Mouse (Mus musculus): ENCODE results near the gene Brox.
"Not testable (repeated sequence)": the region's sequence is repeated elsewhere in the genome, so short reads cannot be mapped to it uniquely, and the experiment has no call there.

Gene Brox

DNA sequence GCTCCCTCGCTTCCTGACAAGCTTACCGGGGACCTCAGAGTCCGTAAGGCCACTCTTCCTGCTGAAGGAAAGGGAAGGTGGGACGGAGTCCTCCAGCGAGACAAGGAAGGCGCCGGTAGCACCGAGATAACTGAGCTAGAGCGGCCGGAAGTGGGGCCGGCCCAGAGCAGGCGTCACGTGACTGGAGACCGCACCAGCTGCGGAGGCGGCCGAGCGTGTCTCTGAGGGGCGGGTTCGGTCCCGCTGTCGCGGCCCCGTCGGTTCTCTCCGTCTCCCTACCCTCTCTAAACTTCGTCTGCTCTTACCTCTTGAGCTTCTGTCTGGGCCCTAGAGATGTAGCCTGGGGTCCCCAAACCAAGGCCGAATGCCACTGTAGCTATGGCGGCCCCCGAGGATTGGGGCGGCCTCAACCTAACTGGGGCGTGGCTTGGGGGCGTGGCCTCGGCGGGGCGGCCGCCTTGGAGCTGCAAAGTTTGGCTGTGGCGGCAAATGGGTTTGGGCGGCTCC, at the start of gene Brox:
TSS of gene Brox (minus strand) at position 393 of the 507 bp plus-strand sequence.
- peak; percentile 69 for DNase-seq (ENCODE audit: low spot score)

DNA sequence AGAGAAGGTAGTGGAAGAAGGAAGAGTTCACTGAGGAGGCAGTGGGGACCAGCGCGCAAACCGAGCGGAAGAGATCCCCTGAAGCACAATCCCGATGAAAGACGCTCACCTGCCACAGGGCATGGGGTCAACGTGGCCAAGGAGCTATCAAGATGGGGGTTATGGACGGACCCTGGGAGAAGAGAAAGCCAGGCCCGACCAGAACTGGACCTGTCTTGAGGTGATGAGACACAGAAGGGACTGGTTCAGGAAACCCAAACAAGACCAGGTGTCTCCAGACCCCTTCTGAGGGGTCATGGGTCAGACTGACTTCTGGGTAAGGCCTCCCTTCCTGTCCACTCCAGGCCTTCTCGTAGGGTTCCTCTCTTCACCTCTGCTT, 48.7 kb upstream of the Brox start:
- no peak for DNase-seq (ENCODE audit: low spot score)

DNA sequence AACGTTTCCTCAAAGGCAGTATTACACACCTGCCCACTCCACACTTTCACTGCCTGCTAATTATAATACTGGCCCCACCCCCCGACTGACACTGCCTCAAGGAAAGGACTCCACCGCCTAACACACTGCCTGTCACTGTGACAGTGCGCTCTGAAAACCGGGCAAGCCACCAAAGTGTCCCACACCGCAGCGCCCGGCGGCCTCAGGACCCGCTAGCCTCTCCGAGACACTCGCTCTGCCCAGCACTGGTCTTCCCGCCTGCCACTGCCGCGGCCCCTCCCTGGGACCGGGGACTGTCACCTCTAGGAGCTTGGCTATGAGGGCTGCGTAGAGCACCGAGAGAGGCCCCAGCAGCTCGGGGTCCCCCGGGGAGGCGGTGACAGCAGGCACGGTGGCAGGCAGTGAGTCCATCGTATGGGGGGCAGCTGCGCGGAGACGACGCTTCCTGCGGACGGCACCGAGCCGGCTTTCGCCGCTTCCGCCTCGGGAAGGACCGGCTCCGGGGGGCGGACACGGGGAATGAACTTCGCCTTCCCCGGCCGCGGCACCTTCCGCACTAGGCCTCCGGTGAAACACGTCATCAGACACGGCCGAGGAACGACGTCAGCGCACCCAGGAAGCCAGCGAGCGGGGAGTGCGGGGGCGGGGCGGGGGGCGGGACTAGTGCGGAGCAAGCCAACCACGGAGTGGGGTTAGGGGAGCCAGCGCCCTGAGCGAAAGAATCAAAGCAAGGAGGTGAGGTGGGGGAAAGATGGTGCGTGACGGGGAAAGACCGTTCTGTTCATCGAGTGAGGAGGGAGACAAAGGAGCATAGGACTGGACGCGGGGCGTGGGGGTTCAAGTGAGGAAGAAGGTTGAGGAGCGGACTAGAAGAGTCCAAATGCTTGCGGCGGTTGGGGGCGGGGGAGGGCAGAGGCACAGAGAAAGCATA, 48.1 kb upstream of the Brox start:
- DNase-seq (ENCODE audit: low spot score) = peak; percentile 55

DNA sequence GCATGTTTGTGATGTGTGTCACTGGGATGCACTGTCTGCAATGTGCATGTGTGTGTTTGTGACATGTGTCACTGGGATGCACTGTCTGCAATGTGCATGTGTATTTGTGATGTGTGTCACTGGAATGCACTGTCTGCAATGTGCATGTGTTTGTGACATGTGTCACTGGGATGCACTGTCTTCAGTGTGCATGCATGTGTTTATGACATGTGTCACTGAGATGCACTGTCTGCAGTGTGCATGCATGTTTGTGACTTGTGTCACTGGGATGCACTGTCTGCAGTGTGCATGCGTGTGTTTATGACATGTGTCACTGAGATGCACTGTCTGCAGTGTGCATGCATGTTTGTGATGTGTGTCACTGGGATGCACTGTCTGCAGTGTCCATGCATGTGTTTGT, 45.8 kb upstream of the Brox start:
- DNase-seq (ENCODE audit: low spot score) = not testable (repeated sequence)

DNA sequence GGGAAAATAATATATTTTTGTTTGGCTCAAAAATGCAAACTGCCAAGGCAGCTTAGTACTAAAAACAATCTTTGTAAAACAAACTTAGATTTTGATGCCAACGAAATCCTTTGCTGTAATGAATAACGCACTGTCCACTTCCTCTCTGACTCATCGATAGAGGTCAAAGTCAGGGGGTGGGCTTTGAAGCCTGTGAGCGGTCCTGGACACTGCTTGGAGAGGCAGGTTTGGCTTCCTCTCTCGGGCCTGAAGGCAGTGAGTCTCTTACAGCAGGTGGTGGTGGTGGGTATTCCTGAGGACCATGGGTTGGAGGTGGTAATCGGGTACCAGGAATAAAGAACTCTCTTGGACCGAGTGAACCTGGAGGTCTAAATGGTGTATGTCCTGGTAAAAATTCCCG, 30.1 kb upstream of the Brox start:
- DNase-seq (ENCODE audit: low spot score) = no peak

DNA sequence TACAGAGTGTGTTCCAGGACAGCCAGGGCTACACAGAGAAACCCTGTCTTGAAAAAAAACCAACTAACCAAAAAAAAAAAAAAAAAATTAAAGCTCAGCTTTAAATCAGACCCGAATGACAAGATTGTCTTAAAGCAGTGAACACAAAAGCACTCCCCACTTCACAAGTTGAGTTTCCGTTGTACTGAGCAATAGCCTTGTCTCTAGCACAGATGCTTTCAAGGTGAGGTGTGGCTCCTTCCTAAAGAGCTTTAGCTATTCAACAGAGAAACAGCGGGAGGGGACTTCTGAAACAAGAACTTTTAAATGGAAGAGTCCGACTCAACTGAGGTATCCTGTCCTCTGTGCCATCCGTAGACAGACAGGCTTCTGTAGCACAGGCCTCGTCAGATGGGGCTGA, 27.4 kb upstream of the Brox start:
- no peak for DNase-seq (ENCODE audit: low spot score)

DNA sequence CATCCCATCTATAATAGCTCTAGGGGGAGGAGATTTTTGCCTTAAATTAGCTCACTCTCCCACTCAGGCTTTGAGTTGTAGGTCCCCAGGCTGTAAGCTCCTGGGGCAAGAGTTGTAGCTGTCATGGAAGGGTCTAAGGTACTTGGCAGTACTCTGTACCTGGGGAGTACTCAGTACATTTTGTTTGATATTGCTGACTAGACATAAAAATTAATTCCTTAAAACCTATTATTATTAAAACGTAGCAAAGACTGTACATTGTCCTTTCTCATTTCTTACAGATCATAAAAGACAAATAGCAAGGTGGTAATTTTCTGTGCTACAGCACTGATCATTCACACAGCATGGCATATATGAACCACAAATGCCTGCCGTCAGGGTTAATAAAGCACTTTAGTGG, 26.9 kb upstream of the Brox start:
- no peak for DNase-seq (ENCODE audit: low spot score)

DNA sequence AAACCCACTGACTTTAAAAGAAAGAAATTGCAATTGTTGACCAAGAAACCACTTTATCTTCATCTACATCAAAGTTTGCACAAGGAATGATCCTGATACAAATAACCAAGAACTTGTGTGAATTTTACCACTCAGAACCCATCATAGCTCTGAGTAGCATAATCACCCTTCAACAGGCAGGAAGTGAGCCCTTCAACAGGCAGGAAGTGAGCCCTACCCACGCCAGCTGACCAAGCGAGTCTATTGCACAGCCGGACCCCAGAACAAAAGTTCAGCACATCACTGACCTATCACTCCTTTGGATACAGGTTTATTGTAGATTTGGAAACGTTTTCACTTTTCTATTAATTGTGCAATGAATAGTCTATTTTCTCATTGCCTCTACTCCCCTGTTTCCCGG, 25.4 kb upstream of the Brox start:
- not testable (repeated sequence) for DNase-seq (ENCODE audit: low spot score)

DNA sequence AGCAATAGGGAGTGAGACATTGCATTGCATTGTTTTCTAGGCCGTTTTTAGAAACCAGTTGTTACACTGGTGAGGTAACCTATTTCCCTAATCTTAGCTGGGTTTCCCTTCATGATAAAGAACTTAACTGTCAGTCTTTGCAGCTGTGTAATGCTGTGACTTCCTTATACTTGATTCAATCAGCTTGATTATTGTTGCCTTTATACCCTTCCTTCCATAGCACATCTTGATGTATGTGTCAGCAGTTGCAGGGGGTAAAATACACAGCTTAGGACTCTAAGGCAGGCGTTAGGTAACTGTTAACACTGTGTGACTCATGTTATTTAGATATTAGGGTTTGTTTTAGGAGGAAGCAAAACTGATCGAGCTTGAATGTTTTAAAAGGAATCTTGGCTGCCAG, 23.6 kb upstream of the Brox start:
- DNase-seq (ENCODE audit: low spot score) = no peak

DNA sequence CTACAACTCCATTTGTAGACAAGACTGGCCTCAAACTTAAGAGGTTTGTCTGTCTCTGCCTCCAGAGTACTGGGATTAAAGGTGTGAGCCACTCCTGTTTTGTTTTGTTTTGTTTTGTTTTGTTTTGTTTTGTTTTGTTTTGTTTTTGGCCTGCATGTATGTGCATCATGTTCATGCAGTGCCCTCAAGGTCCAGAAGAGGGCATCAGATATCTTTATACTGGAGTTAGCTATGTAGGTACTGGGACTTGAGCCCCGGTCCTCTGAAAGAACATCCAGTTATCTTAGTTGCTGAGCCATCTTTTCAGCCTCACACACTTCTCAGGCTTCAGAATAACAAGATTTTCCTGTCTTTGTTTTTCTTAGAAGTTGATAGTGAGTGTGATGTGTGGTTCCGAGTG, 18.7 kb upstream of the Brox start:
- DNase-seq (ENCODE audit: low spot score) = no peak

DNA sequence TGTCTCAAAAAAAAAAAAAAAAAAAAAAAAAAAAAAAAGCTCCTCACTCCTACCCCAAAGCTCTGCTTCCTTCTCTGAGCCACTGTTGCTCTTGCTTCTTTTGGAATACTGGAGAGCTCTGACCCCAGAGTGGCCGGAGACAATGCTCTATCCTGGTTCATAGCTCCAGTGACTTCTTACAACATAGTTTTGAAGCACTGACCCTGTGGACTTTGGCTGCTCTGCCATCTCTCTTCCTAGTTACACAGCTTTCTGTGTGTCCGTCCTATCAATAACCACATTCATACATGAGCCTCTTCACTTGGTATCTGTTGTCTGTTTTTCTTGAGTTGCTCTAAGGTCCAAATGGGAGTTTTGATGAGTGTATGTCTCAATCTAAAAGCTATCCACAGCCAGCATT, 15.0 kb upstream of the Brox start:
- DNase-seq (ENCODE audit: low spot score) = no peak

DNA sequence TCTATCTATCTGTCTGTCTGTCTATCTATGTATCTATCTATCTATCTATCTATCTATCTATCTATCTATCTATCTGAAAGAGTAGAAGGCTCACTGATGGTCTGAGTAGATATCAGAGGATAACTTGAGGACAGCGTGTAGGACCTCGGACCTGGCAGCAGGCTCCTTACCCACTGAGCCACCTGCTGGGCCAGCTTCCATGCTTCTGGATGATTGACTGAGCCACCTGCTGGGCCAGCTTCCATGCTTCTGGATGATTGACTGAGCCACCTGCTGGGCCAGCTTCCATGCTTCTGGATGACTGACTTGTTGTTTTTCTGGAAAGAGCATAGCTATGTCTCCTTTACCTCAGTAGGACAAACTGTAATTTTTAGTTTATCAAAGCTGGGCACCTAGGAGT, 12.5 kb upstream of the Brox start:
- DNase-seq (ENCODE audit: low spot score) = not testable (repeated sequence)

DNA sequence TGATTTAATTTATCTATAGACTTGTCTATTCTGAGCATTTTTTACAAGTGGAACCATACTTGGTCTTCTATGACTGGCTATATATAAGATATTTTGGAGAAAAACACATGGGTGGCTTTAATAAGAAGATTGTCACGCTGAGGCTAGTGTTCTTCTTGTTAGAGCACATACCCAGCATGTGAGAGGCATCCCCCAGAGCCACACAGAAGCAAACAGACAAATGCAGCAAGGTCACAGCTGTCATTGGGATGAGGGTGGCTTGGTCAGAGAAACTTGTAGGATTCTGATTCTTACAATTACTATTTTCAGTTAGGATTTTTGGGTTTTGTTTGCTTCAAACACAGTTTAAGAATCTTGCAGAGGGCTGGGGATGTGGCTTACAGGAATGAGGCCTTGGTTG, 11.4 kb upstream of the Brox start:
- DNase-seq (ENCODE audit: low spot score) = no peak

DNA sequence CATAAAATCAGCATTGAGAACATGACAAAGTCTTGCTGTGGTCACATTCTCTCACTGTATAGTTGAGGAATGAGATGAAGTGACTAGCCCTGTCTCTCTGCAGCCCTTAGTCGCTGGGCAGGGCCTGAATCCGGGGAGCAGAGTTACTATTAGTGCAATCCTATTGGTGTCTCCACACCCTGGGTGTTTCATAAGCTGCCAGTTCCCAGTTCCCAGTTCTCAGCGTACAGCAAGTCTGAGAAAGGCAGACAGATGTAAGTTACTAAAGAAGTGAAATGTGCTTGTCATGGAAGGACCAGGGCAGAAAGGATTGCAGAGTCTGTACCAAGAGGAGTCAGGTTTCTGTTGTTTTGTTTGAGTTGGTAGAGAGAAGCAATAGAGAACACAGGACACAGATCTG, 10.5 kb upstream of the Brox start:
- no peak for DNase-seq (ENCODE audit: low spot score)

DNA sequence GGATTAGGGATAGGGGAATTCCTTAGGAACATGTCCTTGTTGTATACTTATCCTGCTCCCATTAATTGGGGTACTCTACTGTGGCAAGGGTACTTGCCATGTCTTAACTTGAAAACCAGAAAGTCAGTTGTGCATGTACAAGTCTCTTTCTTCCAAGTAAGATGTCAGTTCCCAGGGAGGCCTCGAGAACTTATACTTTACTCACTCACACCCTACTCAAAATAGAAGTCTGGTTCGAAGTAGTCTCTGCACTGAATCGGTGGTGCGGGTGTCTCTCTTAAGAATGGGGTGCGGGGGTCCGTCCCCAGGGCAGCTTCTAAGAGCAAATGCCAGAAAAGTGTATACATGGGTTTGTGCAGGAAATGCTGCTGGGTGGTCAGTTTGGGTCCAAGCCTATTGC, 2.1 kb upstream of the Brox start:
- DNase-seq (ENCODE audit: low spot score) = peak; percentile 100

DNA sequence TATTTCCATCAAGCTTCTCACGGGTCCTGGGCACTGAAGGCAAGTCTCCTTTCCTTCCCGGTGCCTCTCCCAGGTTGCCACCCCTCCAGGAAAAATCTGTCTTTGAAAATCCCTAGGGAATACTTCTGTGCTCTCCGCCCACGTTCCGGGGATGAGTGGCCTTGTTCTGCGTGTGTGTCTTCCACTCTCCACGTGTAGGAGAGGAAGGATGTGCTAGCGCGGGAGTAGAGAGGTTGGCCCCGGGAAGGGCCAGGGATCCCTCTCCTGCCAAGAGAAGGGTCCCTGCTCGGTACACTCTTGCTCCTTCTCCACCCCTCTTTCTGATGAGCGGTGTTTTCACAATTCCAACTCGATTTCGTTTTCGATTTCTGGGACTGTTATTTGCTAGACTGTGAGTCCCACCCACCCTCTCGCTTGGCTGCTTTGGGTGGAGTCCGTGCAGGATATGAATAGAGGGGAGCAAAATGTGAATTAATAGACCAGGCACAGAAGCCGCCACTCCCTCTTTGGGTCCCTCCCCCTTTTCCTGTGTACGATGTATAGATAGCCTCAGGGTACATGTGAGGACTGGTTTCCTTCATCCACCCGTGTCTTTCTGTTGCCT, 919 bp upstream of the Brox start:
- DNase-seq (ENCODE audit: low spot score) = no peak

DNA sequence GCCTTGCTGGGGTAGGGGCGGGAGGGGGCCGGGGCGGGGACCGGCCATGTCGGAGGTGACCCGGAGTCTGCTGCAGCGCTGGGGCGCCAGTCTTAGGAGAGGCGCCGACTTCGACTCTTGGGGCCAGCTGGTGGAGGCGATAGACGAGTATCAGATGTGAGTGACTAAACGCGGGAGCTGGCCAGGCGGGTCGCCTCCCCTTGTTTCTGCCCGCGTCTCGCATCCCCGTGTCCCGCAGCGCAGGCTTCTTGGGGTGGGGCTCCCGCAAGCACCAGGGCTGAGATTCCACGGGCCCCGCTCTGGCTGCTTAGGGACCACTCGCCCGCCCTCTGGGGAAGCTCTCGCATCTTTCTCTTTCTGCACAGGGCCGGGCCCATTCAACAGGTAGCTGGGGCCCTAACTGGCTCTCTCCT, 410 bp upstream of the Brox start:
- no peak for DNase-seq (ENCODE audit: low spot score)

DNA sequence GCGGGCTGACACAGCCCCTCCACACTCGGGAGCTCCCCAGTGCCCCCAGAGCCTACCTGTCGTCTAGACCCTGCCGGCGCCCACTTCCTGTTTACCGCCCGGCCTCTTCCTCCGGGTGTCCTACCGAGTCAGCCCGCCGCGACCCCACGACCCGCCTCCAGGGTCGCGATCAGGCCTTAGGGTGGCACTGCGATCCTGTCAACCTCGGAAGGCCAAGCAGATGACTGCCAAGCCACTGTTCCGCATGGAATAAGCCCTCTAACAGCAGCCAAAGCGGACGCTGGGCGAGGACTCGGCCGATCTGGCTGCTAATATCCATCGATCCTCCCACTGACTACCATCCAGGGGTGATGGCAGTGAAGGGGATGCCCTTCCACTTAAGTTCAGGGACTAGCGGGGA, 604 bp downstream of the Brox start, which contains the start of gene Aida:
TSS of gene Aida (plus strand) at position 126 of the 400 bp plus-strand sequence.
- no peak for DNase-seq (ENCODE audit: low spot score)

DNA sequence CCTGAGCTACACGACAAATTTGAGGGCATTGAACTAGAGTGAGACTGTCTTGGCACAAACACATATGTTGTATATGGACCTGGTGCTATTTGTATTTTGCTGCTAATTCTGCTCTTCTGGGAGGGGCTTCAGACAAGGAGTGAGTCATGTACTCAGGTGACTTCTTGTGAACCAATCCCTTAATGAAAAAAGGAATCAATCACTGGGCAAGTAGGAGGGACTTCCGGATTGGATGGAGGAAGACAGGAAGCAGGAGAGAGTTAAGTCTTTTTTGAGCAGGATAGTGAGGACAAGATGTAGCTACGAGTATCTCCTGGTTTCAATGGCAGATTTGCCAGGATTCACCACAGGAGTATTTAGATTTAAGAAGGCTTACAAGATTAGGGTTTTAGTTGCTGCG, 7.5 kb downstream of the Brox start:
- no peak for DNase-seq (ENCODE audit: low spot score)

DNA sequence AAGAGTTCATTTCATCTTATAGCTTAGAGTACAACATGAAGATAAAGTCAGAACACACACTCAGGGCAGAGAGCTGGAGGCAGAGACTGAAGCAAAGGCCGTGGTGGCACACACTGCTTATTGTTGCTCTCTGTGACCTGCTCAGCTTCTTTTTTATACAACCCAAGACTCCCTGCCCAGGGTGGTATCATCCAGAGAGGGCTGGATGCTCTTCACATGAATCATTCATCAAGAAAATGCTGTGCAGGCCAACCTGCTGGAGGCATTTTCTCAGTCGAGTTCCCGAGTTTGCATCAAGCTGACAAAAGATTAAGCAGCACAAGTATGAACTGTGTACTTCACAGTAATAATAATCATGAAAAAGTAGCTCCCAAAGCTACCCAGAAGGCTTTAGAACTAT, 8.7 kb downstream of the Brox start:
- DNase-seq (ENCODE audit: low spot score) = no peak

DNA sequence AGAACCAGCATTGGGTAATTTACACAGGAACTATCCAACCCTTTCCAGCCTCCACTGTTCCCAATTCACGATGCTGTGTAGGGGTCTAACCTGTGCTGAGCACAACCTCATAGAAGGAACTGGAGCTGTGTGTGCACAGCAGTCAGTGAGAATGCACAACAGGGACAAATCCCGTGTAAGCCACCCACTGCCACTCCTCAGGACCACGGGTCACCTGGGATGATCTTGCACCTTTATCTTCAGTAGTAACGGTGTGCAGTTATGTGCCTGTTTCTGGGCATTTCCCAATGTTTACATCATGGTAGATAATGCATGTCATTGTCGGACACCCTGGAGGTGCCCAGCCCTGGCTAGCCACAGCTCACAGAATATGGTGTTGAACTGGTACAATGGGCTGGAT, 21.3 kb downstream of the Brox start:
- DNase-seq (ENCODE audit: low spot score) = no peak

DNA sequence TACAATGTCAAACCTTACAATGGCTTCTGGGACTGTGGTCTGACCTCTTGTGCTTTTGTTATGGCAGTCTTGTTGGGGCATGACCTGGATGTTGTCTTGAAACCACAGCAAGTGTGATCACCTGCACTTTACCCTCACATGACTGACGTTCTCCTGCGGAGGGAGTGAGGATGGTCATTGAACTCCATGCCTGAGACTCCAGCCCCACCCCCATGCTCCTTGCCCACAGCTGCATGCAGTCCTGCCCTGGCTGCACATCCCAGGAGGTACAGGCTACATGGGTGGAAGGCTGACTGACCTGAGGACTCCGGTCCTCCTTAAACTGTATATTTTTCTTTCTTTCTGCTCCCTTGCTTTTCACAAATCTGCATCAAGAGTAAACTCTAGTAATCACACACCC, 22.7 kb downstream of the Brox start:
- no peak for DNase-seq (ENCODE audit: low spot score)
